Mouse (Mus musculus) kidney, postnatal 0 days (tissue): ENCODE data around the gene Nsmf. TPM values are rescaled to one million over a fixed set of nuclear protein-coding genes. Genes with fewer than 3 reads are reported as not detected.

Experiments
- ATAC-seq: fragments of 200-750 bp; cut with Nextera tagmentation; replicated peaks from 2 replicates; pipeline ENCODE4 v1.8.0; 2017; ENCODE audit warnings: low read depth, moderate number of reproducible peaks, moderate TSS enrichment, moderate library complexity; ENCODE audit not compliant: low FRiP score
- DNase-seq: peaks from one replicate; pipeline ENCODE4 v3.0.0-alpha.2; 2016; ENCODE audit warnings: low spot score
- H3K27ac ChIP-seq: fragments of 300-500 bp; sonication (generic); 2 replicates; pipeline ENCODE4 v1.5.1; 2014; ENCODE audit warnings: mild to moderate bottlenecking
- H3K27me3 ChIP-seq: fragments of 300-500 bp; sonication (generic); 2 replicates; pipeline ENCODE4 v1.6.1; 2014; ENCODE audit warnings: low read length, mixed read lengths; ENCODE audit not compliant: insufficient read depth
- H3K36me3 ChIP-seq: fragments of 300-500 bp; sonication (generic); 2 replicates; pipeline ENCODE4 v1.6.1; 2014; ENCODE audit warnings: low read length, mixed read lengths; ENCODE audit not compliant: insufficient read depth
- H3K4me1 ChIP-seq: fragments of 300-500 bp; sonication (generic); replicated peaks from 2 replicates; pipeline ENCODE4 v1.6.1; 2014; ENCODE audit warnings: antibody characterized with exemption, low read length, mixed read lengths; ENCODE audit not compliant: insufficient read depth
- H3K4me2 ChIP-seq: fragments of 300-500 bp; sonication (generic); 2 replicates; pipeline ENCODE4 v1.6.1; 2014; ENCODE audit warnings: mild to moderate bottlenecking, low read length, moderate library complexity, mixed read lengths
- H3K4me3 ChIP-seq: fragments of 300-500 bp; sonication (generic); replicated peaks from 2 replicates; pipeline ENCODE4 v1.5.1; 2014; ENCODE audit warnings: low read depth, low read length
- H3K9ac ChIP-seq: fragments of 300-500 bp; sonication (generic); 2 replicates; pipeline ENCODE4 v1.6.1; 2014; ENCODE audit warnings: low read depth, low read length
- H3K9me3 ChIP-seq: fragments of 300-500 bp; sonication (generic); replicated peaks from 2 replicates; pipeline ENCODE4 v1.6.1; 2016; ENCODE audit warnings: low read length, inconsistent platforms, mixed read lengths
- CTCF ChIP-seq: IDR thresholded peaks from 2 replicates; pipeline ENCODE4 v1.5.1; 2016; ENCODE audit warnings: antibody characterized with exemption, low read depth, mild to moderate bottlenecking, moderate library complexity
- WGBS: fragments of 180-500 bp; shearing (Covaris S2); extraction: QIAGEN DNeasy Blood & Tissue Kit; methylation state at CpG from one replicate; pipeline ENCODE4 v1.1.7; 2014; 5-methylcytosine and 5-hydroxymethylcytosine counted together
- polyA plus RNA-seq: library from polyadenylated mRNA; unstranded; fragments of >200 nt; fragmentation: Nextera tagmentation; extraction: Ambion mirVana; gene quantifications from 2 replicates; pipeline ENCODE4 v1.2.1, GENCODE M21; 2015

The Nsmf gene
- polyA plus RNA-seq, 1 experiment from 2014 or later = 74.6 TPM

DNA sequence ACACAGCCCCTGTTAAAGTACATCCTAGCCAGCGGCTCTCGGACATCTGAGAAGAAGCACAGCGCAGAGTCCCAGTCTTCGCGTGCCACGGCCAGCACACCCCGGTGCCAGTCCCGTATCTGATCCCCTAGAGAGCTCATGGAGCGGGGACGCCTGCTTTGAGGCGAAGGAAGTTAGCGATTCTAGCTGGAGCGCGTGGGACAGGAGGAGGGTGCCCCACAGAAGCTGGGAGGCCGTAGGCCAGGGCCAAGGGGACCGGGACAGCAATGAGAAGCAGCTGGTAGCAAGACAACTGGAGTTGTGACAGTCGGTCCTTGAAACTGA, 40.6 kb downstream of the Nsmf start:
- peak overlapping the region; percentile 44 for H3K4me2 ChIP-seq
- no peaks in the 10 kb centered on the region for H3K4me1 ChIP-seq
- no peak for DNase-seq
- no peak overlapping the region for H3K27ac ChIP-seq
- no peak overlapping the region for H3K4me3 ChIP-seq
- 0 out of 2 replicates have a peak, but pooled peaks have one; percentile 24 for ATAC-seq
- no peaks in the 10 kb centered on the region for H3K36me3 ChIP-seq
- 41% methylated on average over 17 of the region's 17 CpGs for WGBS
- no peaks in the 10 kb centered on the region for H3K9me3 ChIP-seq
- no peak for TF ChIP-seq CTCF
- H3K9ac ChIP-seq = no peak overlapping the region
- no peaks in the 10 kb centered on the region for H3K27me3 ChIP-seq

DNA sequence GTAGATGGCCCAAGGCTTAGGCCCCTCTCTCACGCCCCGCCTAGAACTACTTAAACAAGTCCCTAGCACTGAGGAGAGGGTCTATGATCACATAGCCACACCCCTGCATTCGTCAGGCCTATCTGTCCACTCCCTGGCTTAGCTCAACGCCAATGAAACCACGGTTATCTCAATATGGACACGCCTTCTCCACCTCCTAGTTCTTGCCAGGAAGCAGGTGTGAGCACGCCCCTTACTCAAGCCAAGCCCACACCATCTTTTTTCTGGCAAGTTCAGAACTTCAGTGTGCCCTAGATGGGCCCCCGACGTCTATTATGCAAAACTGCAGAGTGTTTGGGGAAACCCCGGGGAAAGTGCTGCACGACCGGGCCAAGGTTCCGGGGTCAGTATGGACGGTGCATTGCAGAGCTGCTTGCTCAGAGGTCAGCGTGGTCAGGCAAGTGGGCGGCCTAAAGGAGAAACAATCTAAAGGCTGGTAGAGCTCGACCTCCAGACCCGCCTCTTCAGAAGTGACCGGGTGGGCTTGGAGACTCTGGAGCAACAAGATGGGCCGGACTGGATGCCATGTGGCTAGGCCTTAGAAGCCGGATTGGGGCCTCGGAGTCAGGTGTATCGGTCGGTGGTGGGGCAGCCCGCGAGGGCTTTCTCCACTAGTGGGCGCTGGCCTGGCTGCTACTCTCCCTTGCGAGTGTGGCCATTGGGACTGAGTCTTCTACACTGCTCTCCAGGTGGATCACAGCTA, 41.1 kb downstream of the Nsmf start, which contains the start of gene Noxa1:
TSS of gene Noxa1 (minus strand) at position 41 of the 742 bp plus-strand sequence.
- H3K4me2 ChIP-seq = peak within 1 kb of the TSS; percentile 44
- H3K36me3 ChIP-seq = no peaks in the 10 kb centered on the region
- no peaks in the 10 kb centered on the region for H3K4me1 ChIP-seq
- no peaks in the 10 kb centered on the region for H3K27me3 ChIP-seq
- DNase-seq = peak; percentile 28
- peak; percentile 79 for ATAC-seq
- no peaks in the 10 kb centered on the region for H3K9me3 ChIP-seq
- no peak within 1 kb of the TSS for H3K9ac ChIP-seq
- no peak within 1 kb of the TSS for H3K27ac ChIP-seq
- WGBS = 47% methylated on average over 28 of the region's 28 CpGs
- H3K4me3 ChIP-seq = no peak within 1 kb of the TSS
- peak; percentile 42 for TF ChIP-seq CTCF

DNA sequence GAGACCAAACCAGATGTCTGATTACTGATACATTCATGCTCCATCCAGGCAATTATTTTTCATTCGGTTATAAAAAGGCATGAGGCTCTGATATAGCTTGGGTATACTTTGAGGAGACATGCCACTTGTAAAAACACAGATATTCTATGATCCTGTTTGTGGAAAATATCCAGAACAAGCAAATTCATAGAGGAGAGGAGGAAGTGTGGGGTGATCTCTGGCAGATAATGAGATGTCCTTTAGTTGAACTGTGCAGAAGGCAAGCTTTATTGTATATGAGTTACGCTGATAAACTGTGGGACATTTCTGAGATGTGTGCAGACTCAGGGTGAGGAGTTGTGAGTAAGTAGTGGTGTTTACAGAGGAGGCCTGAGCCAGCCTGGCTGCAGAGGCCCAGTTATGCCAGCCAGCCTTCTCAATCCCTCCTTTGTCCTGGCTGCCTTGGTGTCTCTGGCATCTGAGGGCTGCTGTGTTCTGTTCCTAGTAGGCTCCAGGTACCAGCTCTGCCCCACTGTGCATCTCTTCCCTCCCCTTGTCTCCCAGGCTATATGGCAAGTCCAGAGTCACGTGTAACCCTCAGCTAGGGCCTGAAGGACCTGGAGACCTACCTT, 44.0 kb downstream of the Nsmf start:
- no peaks in the 10 kb centered on the region for H3K4me1 ChIP-seq
- TF ChIP-seq CTCF = no peak
- DNase-seq (no peak), ATAC-seq (no peak)
- 0 out of 2 replicates have a peak overlapping the region, but pooled peaks have one; percentile 6 for H3K27ac ChIP-seq
- no peaks in the 10 kb centered on the region for H3K36me3 ChIP-seq
- H3K27me3 ChIP-seq = no peaks in the 10 kb centered on the region
- 68% methylated on average over 3 of the region's 3 CpGs for WGBS
- no peak overlapping the region for H3K4me3 ChIP-seq
- no peak overlapping the region for H3K9ac ChIP-seq
- H3K4me2 ChIP-seq = no peak overlapping the region
- H3K9me3 ChIP-seq = no peaks in the 10 kb centered on the region

DNA sequence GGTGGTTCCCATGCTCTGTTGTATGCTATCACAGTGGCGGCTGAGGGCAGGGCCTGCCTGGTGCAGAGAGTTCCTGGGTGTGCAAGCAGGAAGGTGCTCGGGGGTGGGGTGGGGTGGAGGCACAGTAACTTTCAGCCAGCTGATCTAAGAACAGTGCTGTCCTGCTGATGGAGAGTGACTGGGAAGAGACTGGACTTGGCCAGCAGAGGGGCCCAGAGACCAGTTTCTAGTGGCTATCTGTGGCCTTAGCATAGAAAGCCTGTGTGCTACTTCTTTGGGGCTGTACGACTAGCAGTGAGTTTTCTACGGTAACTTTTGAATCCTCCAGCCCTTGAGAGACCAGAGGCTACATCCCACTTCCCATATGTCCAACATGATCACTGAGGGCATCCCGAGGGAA, 44.8 kb downstream of the Nsmf start:
- Histone ChIP-seq H3K4me1 (no peaks in the 10 kb centered on the region), H3K4me3 (no peak overlapping the region), H3K4me2 (no peak overlapping the region), H3K9me3 (no peaks in the 10 kb centered on the region), H3K27ac (no peak overlapping the region), H3K27me3 (no peaks in the 10 kb centered on the region), H3K36me3 (no peaks in the 10 kb centered on the region), H3K9ac (no peak overlapping the region)
- no peak for ATAC-seq
- TF ChIP-seq CTCF = peak; percentile 72
- WGBS = 62% methylated on average over 5 of the region's 5 CpGs
- peak; percentile 77 for DNase-seq

DNA sequence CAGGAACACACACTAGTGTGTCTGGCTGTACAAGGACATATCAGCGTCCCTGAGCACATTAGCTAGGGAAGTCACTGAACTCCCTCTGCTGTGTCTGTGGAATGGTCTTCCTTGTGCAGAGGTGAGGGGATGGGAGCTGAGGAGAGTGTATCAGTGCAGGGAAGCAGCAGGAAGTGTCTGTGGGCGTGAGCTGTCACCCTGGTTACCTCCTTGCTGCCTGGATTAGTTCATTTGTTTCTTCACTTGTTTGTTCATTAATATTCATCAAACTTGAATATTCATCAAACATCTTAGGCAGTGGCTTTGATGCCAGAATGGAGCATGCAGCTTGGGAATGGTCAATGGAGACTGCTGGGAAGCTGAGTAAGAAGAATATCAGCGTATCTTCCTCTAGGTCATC, 45.5 kb downstream of the Nsmf start:
- no peak for TF ChIP-seq CTCF
- no peaks in the 10 kb centered on the region for H3K9me3 ChIP-seq
- WGBS = 68% methylated on average over 3 of the region's 3 CpGs

DNA sequence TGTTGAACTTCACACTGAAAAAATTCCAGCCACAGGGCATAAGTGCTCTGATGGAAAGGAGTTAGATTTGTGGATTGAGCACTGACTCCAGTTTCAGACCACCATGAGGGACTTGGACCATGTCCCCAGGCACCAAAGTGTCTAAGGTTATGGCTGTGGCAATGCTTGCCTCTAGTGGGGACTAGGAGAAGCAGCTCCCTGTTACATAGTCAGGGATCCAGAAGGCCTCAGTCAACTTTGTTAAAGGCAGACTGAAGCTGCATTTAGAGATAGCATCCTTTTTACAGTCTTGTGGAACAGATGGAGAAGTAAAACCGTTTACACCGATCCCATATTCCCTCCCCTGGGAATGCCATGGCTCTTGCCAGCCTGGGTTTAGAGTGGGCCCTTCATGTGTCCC, 50.0 kb downstream of the Nsmf start:
- Histone ChIP-seq H3K9ac (no peak overlapping the region), H3K4me3 (no peak overlapping the region), H3K36me3 (no peaks in the 10 kb centered on the region), H3K4me1 (no peaks in the 10 kb centered on the region), H3K9me3 (no peaks in the 10 kb centered on the region), H3K4me2 (no peak overlapping the region), H3K27me3 (no peaks in the 10 kb centered on the region), H3K27ac (no peak overlapping the region)
- DNase-seq (no peak), ATAC-seq (no peak)
- TF ChIP-seq CTCF = no peak
- 78% methylated on average over 2 of the region's 2 CpGs for WGBS

More for the DNA sequence above, 45.5 kb downstream of the Nsmf start:
- Histone ChIP-seq H3K4me2 (no peak overlapping the region), H3K4me1 (no peaks in the 10 kb centered on the region), H3K27me3 (no peaks in the 10 kb centered on the region), H3K36me3 (no peaks in the 10 kb centered on the region), H3K9ac (no peak overlapping the region), H3K27ac (no peak overlapping the region), H3K4me3 (no peak overlapping the region)
- ATAC-seq (no peak), DNase-seq (no peak)
